Mouse (Mus musculus): ENCODE data around the gene Ahr.

- TF ChIP-seq POLR2A (IDR thresholded peaks at IDR 0.05; ENCODE audit: insufficient read depth, low read depth, low read length) (no peak), CTCF (IDR thresholded peaks at IDR 0.05; ENCODE audit: insufficient read depth, low read depth, low read length) (no peak)
These were observed 44.0 kb upstream of the Ahr start for GRCm38 (mm10) chr12:35578826-35579225.

Measured in olfactory bulb, adult 2 months (tissue).